Mouse (Mus musculus) forelimb bud, embryonic 11.5 days (tissue): Measurements from ENCODE around the gene Nrd1.

ENCODE experiments used
- DNase-seq: peaks from one replicate; pipeline ENCODE4 v3.0.0-alpha.2; 2012; ENCODE audit warnings: low read depth, low spot score

Gene Nrd1

DNA sequence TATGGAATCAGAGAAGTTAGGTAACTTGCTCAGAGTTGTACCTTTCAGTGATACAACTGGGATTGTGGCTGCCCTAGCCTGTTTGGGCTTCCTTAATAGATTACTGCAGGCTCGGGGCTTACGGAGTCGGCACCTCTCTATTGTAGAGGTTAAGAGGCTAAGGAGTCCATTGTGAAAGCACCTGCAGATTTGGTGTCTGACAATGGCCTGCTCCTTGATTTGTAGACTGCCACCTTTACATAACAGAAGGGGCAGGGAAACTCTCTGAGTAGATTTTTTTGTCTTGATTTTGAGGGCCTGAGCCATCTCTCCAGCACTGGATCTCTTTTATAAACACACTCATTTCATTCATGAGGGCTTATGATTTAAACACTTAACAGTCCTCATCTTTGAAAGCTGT, 26.1 kb downstream of the Nrd1 start:
- no peak for DNase-seq

- DNase-seq, result no peak
Observed at GRCm38 (mm10) chr4:109029857-109030256, 29.4 kb downstream of the Nrd1 start.

- DNase-seq, result no peak
Observed at GRCm38 (mm10) chr4:109030266-109030665, 29.8 kb downstream of the Nrd1 start.

- peak; percentile 64 for DNase-seq
Observed at GRCm38 (mm10) chr4:109036327-109036726, 35.9 kb downstream of the Nrd1 start.

GRCm38 (mm10) chr4:109042739-109043138, 42.3 kb downstream of the Nrd1 start:
- DNase-seq, result no peak

GRCm38 (mm10) chr4:109043294-109043693, 42.8 kb downstream of the Nrd1 start:
- DNase-seq, result no peak

DNA sequence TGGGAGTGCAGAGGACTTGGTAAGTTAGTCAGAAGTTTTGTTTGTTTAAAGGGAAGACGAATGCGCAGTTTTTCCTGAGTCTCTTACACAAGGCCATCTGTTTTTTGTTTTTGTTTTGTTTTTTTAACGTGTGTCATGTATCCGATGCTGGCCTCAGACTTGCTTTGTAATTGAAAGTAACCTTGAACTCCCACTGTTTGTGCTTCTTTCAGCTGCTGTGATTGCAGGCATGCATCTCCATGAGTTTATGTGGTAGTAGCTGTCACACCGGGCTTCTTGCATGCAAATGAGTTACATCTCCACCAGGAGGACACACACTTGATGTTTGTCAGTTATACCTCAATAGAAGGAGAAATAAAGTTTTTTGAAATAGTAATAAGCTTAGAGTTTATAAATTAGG, 43.3 kb downstream of the Nrd1 start:
- no peak for DNase-seq

- DNase-seq, result no peak
Observed at GRCm38 (mm10) chr4:109048258-109048657, 47.8 kb downstream of the Nrd1 start.

GRCm38 (mm10) chr4:109052282-109052681, 51.8 kb downstream of the Nrd1 start:
- no peak for DNase-seq

DNA sequence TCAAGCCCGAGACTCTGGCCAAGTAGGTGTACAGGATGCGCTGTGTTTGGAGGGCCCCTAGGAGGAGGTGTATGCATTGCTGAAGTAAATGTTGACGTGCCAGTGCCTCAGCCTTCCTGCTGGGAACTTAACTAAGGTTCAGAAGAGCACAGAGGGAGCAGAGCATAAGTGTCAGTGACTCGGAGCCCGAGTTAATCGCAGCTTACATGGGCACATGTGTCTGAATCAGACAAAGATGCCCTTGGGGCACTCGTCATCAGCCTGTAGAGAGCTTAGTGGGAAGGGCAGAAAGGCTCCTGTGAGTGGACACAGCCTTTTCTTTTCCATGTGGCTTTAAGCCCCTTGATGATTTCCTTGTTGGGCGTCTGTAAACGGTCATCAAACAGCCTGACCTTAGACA, 53.5 kb downstream of the Nrd1 start:
- DNase-seq, result no peak

GRCm38 (mm10) chr4:109056351-109056750, 55.9 kb downstream of the Nrd1 start:
- DNase-seq, result no peak

- no peak for DNase-seq
Observed at GRCm38 (mm10) chr4:109057640-109058039, 57.2 kb downstream of the Nrd1 start.

- no peak for DNase-seq
Observed at GRCm38 (mm10) chr4:109059255-109059821, 58.9 kb downstream of the Nrd1 start.

GRCm38 (mm10) chr4:109064941-109065340, 64.5 kb downstream of the Nrd1 start:
- no peak for DNase-seq

GRCm38 (mm10) chr4:109065714-109066113, 65.3 kb downstream of the Nrd1 start:
- no peak for DNase-seq

DNA sequence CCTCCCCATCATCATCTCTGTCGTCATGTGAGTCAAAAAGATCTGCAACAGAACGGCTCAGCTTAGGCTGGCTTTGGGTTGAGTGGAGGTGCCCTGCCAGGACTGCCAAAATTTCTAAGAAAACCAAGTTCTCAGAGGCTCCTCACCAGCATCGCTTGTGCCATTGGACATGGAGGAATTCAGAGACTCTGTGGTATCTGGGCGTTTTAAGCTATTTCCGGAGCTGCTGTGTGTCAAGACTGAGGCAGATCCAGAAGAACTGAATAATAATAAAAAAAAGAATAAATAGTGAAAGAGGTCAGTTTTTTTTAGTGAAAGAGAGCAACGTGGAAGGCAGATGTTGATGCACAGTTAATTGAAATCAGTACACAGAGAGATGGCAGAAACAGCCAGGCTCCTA, 72.4 kb downstream of the Nrd1 start:
- no peak for DNase-seq

GRCm38 (mm10) chr4:109073296-109073695, 72.8 kb downstream of the Nrd1 start:
- no peak for DNase-seq

- no peak for DNase-seq
Observed at GRCm38 (mm10) chr4:109078941-109079340, 78.5 kb downstream of the Nrd1 start.

GRCm38 (mm10) chr4:109079676-109080075, 79.2 kb downstream of the Nrd1 start:
- DNase-seq, result no peak

- no peak for DNase-seq
Observed at GRCm38 (mm10) chr4:109080118-109080517, 79.7 kb downstream of the Nrd1 start.

DNA sequence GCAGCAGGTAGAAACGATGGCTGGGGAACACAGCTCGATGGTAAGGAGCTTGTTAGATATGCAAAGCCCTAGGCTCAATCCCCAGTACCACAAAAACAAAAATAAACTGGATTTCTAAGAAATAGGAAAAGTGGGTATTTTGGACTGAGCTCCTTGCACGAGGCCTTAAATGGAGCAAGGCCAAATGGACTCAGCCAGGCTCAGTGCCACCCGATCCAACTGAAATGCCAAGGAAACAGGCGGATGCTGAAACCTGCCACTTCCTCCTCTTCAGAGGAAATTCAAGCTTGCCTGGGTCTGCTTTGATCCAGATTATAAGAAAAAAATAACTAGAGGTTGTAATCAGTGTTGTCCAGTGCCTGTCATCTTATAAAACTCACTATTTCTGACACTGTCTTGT, 88.7 kb downstream of the Nrd1 start:
- DNase-seq, result no peak

DNA sequence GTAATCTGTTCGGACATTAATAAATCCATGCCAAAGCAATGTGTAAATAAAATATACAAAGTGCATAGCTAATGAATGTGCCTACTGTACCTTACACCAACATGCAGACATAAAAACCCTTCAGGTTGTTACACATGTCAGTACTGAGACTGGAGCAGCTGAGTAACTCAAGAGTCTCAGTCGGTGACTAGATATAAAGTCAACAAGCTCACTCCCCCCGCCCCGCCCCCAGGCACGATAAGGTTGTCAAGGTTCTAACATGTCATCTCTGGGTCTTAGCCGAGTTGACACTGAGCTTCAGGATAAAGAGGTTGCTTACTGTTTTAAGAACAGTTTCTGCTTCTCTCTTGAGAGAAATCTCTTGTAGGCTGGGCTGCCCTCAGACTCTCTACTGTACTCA, 89.5 kb downstream of the Nrd1 start:
- no peak for DNase-seq

GRCm38 (mm10) chr4:109091241-109091777, 90.9 kb downstream of the Nrd1 start:
- DNase-seq, result no peak

DNA sequence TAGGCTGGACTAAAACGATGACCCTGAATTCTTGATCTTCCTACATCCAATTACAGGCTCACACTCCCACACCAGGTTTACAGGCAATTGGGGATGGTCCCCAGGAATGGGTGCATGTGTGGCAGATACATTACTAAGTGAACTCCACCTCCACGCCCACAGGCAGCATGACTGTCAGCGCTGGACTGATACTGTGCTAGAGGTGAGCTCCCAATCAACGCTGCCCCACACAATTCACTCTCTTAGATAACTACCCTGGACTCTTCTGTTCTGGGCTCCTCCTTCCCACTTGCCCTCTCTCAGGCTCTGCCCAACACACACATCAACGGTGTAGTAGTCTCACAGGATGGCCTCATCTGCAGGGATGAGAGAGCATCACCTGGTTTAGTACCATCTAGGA, 91.9 kb downstream of the Nrd1 start:
- DNase-seq, result no peak
